Mouse (Mus musculus): Measurements from ENCODE around the gene Kdm2b. TPM values are rescaled to one million over a fixed set of nuclear protein-coding genes. Genes with fewer than 3 reads are reported as not detected.
A peak's percentile ranks its signal among the peaks of the same experiment; 100 is the strongest.

Gene Kdm2b
- total RNA-seq, 2 experiments from 2014 or later, result 10.6 to 14.2 TPM

GRCm38 (mm10) chr5:122843799-122844198, 145.8 kb downstream of the Kdm2b start:
- no peak for DNase-seq

- DNase-seq, result no peak
Observed at GRCm38 (mm10) chr5:122841126-122841525, 148.5 kb downstream of the Kdm2b start.

DNA sequence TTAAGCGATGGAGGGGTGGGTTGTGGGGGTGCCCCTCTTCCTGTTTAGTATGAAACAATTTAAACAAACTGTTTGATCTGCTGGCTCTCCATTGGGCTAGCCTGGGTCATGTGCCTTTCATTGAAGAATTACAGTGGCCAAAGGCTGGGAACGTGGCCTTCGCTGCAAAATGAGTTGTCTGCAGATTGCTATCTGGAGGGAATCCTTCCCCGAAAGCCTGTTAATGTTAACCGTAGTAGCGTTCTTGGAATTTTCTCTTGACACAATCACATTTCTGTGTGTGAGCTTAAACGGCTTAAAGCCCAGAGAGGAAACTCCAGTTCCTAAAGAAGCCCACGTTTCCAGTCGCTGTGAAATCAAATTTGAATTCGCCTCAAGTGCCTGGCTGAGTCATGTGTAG, 156.6 kb downstream of the Kdm2b start:
- no peak for DNase-seq

- DNase-seq, result no peak
Observed at GRCm38 (mm10) chr5:122832536-122832935, 157.1 kb downstream of the Kdm2b start.

DNA sequence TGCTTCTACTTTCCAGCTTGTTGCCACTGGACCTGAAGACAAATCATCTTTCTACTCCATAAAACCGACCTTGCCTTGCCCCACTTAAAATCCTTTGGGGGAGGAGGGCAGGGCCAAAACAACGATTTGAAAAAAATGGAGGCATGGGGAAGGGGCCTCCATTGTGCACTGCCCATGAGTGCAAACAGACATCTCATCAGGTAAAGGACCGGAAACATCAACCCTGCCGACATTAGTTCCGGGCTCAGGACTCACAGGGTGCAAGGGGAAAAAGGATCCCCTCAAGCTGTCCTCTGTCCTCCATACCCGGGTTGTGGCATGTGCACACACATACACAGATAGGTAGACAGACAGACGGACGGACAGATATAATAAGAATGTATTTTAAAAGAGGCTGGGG, 164.5 kb downstream of the Kdm2b start:
- no peak for DNase-seq

DNA sequence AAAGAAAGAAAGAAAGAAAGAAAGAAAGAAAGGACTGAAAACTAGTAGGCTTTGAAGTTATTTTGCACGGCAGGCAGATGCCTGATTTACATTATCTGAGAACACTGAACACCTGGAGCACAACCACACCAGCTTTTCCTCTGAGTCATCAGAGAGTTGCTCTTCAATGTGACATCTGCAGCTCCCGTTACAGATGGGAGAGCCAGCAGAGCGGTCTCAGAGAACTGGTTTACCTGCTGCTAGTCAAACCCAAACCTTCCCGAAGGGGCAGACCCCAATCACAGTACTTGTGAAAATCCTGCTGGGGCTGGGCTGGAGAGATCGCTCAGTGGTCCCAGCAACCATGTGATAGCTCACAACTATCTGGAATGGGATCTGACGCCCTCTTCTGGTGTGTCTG, 165.2 kb downstream of the Kdm2b start:
- DNase-seq, result no peak

DNA sequence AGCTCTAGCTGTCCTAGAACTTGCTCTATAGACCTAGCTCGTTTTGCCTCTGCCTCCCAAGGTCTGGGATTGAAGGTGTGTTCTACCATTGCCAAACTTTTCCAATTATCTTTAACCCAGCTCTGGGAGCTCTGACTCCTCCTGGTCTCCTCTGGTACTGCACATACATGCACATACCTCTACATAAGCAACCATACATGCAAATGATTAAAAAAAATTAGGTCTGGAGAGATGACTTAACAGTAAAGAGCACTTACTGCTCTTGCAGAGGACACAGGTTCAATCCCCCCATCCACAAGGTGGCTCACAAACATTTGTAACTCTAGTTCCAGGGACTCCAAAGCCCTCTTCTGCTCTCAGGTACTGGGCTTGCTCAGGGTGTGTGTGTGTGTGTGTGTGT, 165.6 kb downstream of the Kdm2b start:
- no peak for DNase-seq

- no peak for DNase-seq
Observed at GRCm38 (mm10) chr5:122822441-122822840, 167.2 kb downstream of the Kdm2b start.

- DNase-seq, result no peak
Observed at GRCm38 (mm10) chr5:122821524-122821885, 168.1 kb downstream of the Kdm2b start.

GRCm38 (mm10) chr5:122820777-122821523, 168.7 kb downstream of the Kdm2b start, which contains the start of gene Anapc5:
Gene Anapc5 (minus strand): TSS chr5:122821339.
- DNase-seq, result peak; percentile 95 to 97

Other genes starting within 250 kb of the Kdm2b start
- gene Camkk2, start 210.4 kb downstream of the Kdm2b start, total RNA-seq (2021), result 10 to 100 TPM in 1 of 2 experiments, 1 to 10 TPM in 1; 8.6 to 12.1 TPM
- 100 to 1,000 TPM; 156 to 162 TPM for gene Anapc5, start 168.5 kb downstream of the Kdm2b start, total RNA-seq (2021)
- gene Rnf34, start 139.8 kb downstream of the Kdm2b start, total RNA-seq (2021), result 10 to 100 TPM; 28.8 to 31.7 TPM
- 10 to 100 TPM; 12.2 to 12.5 TPM for gene Orai1, start 25.3 kb upstream of the Kdm2b start, total RNA-seq (2021)
- not detected for gene Morn3, start 57.2 kb upstream of the Kdm2b start, total RNA-seq (2021)
- 10 to 100 TPM; 10.1 to 10.3 TPM for gene Tmem120b, start 78.6 kb upstream of the Kdm2b start, total RNA-seq (2021)
- 1 to 10 TPM in 1 of 2 experiments, under 1 TPM in 1; 0.55 to 2.6 TPM for gene Rhof, start 142.9 kb upstream of the Kdm2b start, total RNA-seq (2021)
- 10 to 100 TPM; 11.4 to 15.5 TPM for gene Setd1b, start 152.4 kb upstream of the Kdm2b start, total RNA-seq (2021)
- 10 to 100 TPM; 12.9 to 17.0 TPM for gene Psmd9, start 179.6 kb upstream of the Kdm2b start, total RNA-seq (2021)
- gene Hpd, start 192.9 kb upstream of the Kdm2b start, total RNA-seq (2021), result under 1 TPM in 1 of 2 experiments, not detected in 1; 0.51 TPM